Mouse (Mus musculus) heart, embryonic 14.5 days (tissue): Measurements from ENCODE around the gene Slfn9. TPM values are rescaled to one million over a fixed set of nuclear protein-coding genes. Genes with fewer than 3 reads are reported as not detected.
"Not testable (repeated sequence)": the region's sequence is repeated elsewhere in the genome, so short reads cannot be mapped to it uniquely, and the experiment has no call there.

Experiments used
- ATAC-seq: fragments of 200-750 bp; cut with Nextera tagmentation; 2 replicates; pipeline ENCODE4 v1.8.0; 2017; ENCODE audit warnings: low read depth, moderate TSS enrichment; ENCODE audit not compliant: insufficient number of reproducible peaks, insufficient read depth, low FRiP score
- H3K27ac ChIP-seq, 2 experiments: fragments of 200-500 bp in 1 of 2; fragments of 300-500 bp in 1 of 2; sonication (generic) in 1 of 2; replicated peaks in 1 of 2; 2 replicates each; pipeline ENCODE4 v1.5.1; 2012 to 2014; ENCODE audit warnings: low read depth in 2 of 2, low read length in 2 of 2, control low read depth in 1 of 2, mild to moderate bottlenecking in 1 of 2, mixed read lengths in 1 of 2; ENCODE audit not compliant: control insufficient read depth in 1 of 2, insufficient read depth in 1 of 2
- H3K27me3 ChIP-seq: fragments of 300-500 bp; sonication (generic); 2 replicates; pipeline ENCODE4 v1.6.1; 2014; ENCODE audit warnings: mild to moderate bottlenecking, low read length, control low read depth; ENCODE audit not compliant: control insufficient read depth, insufficient read depth
- H3K36me3 ChIP-seq: fragments of 300-500 bp; sonication (generic); 2 replicates; pipeline ENCODE4 v1.6.1; 2014; ENCODE audit warnings: mild to moderate bottlenecking, control low read depth, low read length, mixed read lengths; ENCODE audit not compliant: control insufficient read depth, insufficient read depth
- H3K4me1 ChIP-seq, 2 experiments: fragments of 200-500 bp in 1 of 2; fragments of 300-500 bp in 1 of 2; sonication (generic) in 1 of 2; 2 replicates each; pipeline ENCODE4 v1.6.1; 2012 to 2014; ENCODE audit warnings: low read length in 2 of 2, control low read depth in 1 of 2, mixed read lengths in 1 of 2; ENCODE audit not compliant: control insufficient read depth in 2 of 2, insufficient read depth in 2 of 2
- H3K4me2 ChIP-seq: fragments of 300-500 bp; sonication (generic); 2 replicates; pipeline ENCODE4 v1.6.1; 2014; ENCODE audit warnings: mild to moderate bottlenecking, low read length
- H3K4me3 ChIP-seq, 2 experiments: fragments of 200-500 bp in 1 of 2; fragments of 300-500 bp in 1 of 2; sonication (generic) in 1 of 2; 2 replicates each; pipeline ENCODE4 v1.5.1; 2012 to 2014; ENCODE audit warnings: low read length in 2 of 2, mild to moderate bottlenecking in 2 of 2, control low read depth in 1 of 2, low read depth in 1 of 2, moderate library complexity in 1 of 2; ENCODE audit not compliant: control insufficient read depth in 1 of 2, insufficient read depth in 1 of 2
- H3K9ac ChIP-seq: fragments of 300-500 bp; sonication (generic); 2 replicates; pipeline ENCODE4 v1.6.1; 2014; ENCODE audit warnings: mild to moderate bottlenecking, low read length
- H3K9me3 ChIP-seq: fragments of 300-500 bp; sonication (generic); 2 replicates; pipeline ENCODE4 v1.6.1; 2016; ENCODE audit warnings: low read length, control low read depth; ENCODE audit not compliant: control insufficient read depth
- WGBS: fragments of 180-500 bp; shearing (Covaris S2); extraction: QIAGEN DNeasy Blood & Tissue Kit; methylation state at CpG from one replicate; pipeline ENCODE4 v1.1.7; 2014; 5-methylcytosine and 5-hydroxymethylcytosine counted together
- polyA plus RNA-seq: library from polyadenylated mRNA; unstranded; fragments of >200 nt; fragmentation: Nextera tagmentation; extraction: Ambion mirVana; gene quantifications from 2 replicates; pipeline ENCODE4 v1.2.1, GENCODE M21; 2014

The Slfn9 gene
- polyA plus RNA-seq, 1 experiment from 2014 or later = 12.4 TPM

GRCm38 (mm10) chr11:82945636-82946035, 46.0 kb downstream of the Slfn9 start:
- Histone ChIP-seq H3K4me1 (peaks cover 3 to 9% of the 10 kb centered on the region in 2 experiments), H3K27me3 (peaks cover under 1% of the 10 kb centered on the region), H3K36me3 (peaks cover 32% of the 10 kb centered on the region), H3K4me3 (no peak overlapping the region), H3K9me3 (no peaks in the 10 kb centered on the region), H3K9ac (no peak overlapping the region), H3K27ac (no peak overlapping the region), H3K4me2 (no peak overlapping the region)
- WGBS = 8% methylated on average over 2 of the region's 2 CpGs
- no peak for ATAC-seq

- Histone ChIP-seq H3K27me3 (no peaks in the 10 kb centered on the region), H3K4me1 (peaks cover 3 to 6% of the 10 kb centered on the region in 2 experiments; a peak in 3 of 4 replicates), H3K4me2 (no peak overlapping the region), H3K4me3 (no peak overlapping the region), H3K9me3 (no peaks in the 10 kb centered on the region), H3K36me3 (peaks cover 55% of the 10 kb centered on the region), H3K27ac (no peak overlapping the region), H3K9ac (no peak overlapping the region)
- 50% methylated on average over 6 of the region's 6 CpGs for WGBS
- no peak for ATAC-seq
Measured at GRCm38 (mm10) chr11:82943336-82943735, 48.3 kb downstream of the Slfn9 start.

- peak overlapping the region; percentile 74 for H3K4me2 ChIP-seq
- H3K4me3 ChIP-seq = peak overlapping the region; percentile 49 to 53
- H3K9me3 ChIP-seq = no peaks in the 10 kb centered on the region; the same call in 1 of the 2 replicates
- peaks cover 75% of the 10 kb centered on the region for H3K36me3 ChIP-seq
- WGBS = 49% methylated on average over 29 of the region's 29 CpGs
- peak overlapping the region; percentile 61 for H3K9ac ChIP-seq
- H3K27me3 ChIP-seq = 0 out of 2 replicates have a peak, but pooled peaks cover 4% of the 10 kb centered on the region
- H3K27ac ChIP-seq = peak overlapping the region in 1 of 2 experiments; percentile 19; a peak in 1 of 4 replicates
- ATAC-seq = no peak
- peaks cover 0 to 5% of the 10 kb centered on the region in 2 experiments; a peak in 1 of 4 replicates for H3K4me1 ChIP-seq
Measured at GRCm38 (mm10) chr11:82933186-82933585, 58.4 kb downstream of the Slfn9 start.

- not testable (repeated sequence) for H3K27me3 ChIP-seq
- Histone ChIP-seq H3K36me3 (peaks cover 74% of the 10 kb centered on the region), H3K9ac (peak overlapping the region; percentile 68)
Measured at GRCm38 (mm10) chr11:82931671-82932450, 59.8 kb downstream of the Slfn9 start.

GRCm38 (mm10) chr11:82931161-82931560, 60.5 kb downstream of the Slfn9 start:
- ATAC-seq, H3K27me3 ChIP-seq, H3K4me1 ChIP-seq, H3K27ac ChIP-seq, H3K9me3 ChIP-seq: not testable (repeated sequence)
- 9% methylated on average over 48 of the region's 63 CpGs for WGBS
- H3K4me3 ChIP-seq = peak overlapping the region; percentile 49 to 53
- peak overlapping the region; percentile 68 for H3K9ac ChIP-seq
- peak overlapping the region; percentile 74 for H3K4me2 ChIP-seq
- H3K36me3 ChIP-seq = peaks cover 74% of the 10 kb centered on the region

More at GRCm38 (mm10) chr11:82931671-82932450, 59.8 kb downstream of the Slfn9 start:
- WGBS = 6% methylated on average over 94 of the region's 119 CpGs
- ATAC-seq, H3K27ac ChIP-seq, H3K4me1 ChIP-seq, H3K9me3 ChIP-seq: not testable (repeated sequence)
- Histone ChIP-seq H3K4me2 (peak overlapping the region; percentile 74), H3K4me3 (peak overlapping the region; percentile 49 to 53)

GRCm38 (mm10) chr11:82930391-82930955, 61.2 kb downstream of the Slfn9 start:
- Histone ChIP-seq H3K4me3 (peak overlapping the region; percentile 49 to 53), H3K4me2 (peak overlapping the region; percentile 74), H3K9ac (peak overlapping the region; percentile 68), H3K36me3 (peaks cover 74% of the 10 kb centered on the region)
- not testable (repeated sequence) for H3K4me1 ChIP-seq, H3K27ac ChIP-seq, H3K9me3 ChIP-seq, ATAC-seq, H3K27me3 ChIP-seq
- 21% methylated on average over 77 of the region's 85 CpGs for WGBS

- no peak overlapping the region for H3K4me3 ChIP-seq
- no peak overlapping the region for H3K27ac ChIP-seq
- H3K36me3 ChIP-seq = peaks cover 77% of the 10 kb centered on the region
- no peaks in the 10 kb centered on the region; the same call in 1 of the 2 replicates for H3K9me3 ChIP-seq
- no peak overlapping the region for H3K9ac ChIP-seq
- H3K4me1 ChIP-seq = peaks cover 10 to 16% of the 10 kb centered on the region in 2 experiments; a peak in 3 of 4 replicates
- no peak for ATAC-seq
- WGBS = 72% methylated on average over 3 of the region's 3 CpGs
- H3K4me2 ChIP-seq = no peak overlapping the region
- 0 out of 2 replicates have a peak, but pooled peaks cover 4% of the 10 kb centered on the region for H3K27me3 ChIP-seq
Measured at GRCm38 (mm10) chr11:82929633-82929950, 62.0 kb downstream of the Slfn9 start.
